Mouse (Mus musculus): ENCODE results near the gene Gpc6.

Gpc6 gene

DNA sequence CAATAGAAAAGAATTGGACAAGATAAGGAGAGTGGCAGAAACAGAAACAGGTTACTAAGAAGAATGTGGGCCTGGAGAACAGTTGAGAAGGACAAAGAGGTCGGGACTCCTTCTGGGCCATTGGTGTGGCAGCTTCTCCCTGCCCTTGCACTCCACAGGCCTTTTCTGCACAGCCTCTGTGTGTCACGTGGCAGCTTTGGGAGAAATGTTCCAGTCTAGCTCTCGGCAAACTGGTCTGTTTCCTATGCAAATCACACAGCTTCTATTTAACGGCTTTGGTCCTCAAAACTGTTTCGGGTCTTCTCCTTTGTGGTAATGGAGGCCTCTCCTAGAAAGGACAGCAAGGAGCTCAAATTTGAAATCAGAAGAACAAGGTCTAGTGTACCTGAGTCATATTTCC lies 871.5 kb downstream of the Gpc6 start:
- DNase-seq (ENCODE audit: low spot score): no peak

DNA sequence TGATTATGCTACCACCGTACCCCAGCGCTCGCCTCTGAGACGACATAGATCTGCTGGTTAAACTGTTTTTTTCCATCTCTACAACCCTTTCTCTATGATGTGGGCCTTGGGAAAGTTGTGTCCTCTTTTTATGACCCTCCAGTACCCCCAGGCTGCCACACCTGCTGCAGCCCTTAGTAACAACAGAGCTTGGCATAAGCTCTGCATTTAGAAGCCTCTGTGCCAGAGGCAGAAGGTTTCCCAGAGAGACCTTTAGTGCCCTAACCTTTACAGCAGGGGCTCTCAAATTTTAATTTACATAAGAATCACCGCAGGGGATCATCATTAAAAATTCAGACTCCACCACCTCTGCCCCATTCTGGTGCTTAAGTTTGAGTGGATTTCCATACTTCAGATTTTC lies 875.3 kb downstream of the Gpc6 start:
- no peak for DNase-seq (ENCODE audit: low spot score)

GRCm38 (mm10) chr14:117807846-117808245 lies 882.7 kb downstream of the Gpc6 start:
- DNase-seq (ENCODE audit: low spot score): no peak

- DNase-seq (ENCODE audit: low spot score): no peak
These were observed 883.2 kb downstream of the Gpc6 start for GRCm38 (mm10) chr14:117808326-117808725.

DNA sequence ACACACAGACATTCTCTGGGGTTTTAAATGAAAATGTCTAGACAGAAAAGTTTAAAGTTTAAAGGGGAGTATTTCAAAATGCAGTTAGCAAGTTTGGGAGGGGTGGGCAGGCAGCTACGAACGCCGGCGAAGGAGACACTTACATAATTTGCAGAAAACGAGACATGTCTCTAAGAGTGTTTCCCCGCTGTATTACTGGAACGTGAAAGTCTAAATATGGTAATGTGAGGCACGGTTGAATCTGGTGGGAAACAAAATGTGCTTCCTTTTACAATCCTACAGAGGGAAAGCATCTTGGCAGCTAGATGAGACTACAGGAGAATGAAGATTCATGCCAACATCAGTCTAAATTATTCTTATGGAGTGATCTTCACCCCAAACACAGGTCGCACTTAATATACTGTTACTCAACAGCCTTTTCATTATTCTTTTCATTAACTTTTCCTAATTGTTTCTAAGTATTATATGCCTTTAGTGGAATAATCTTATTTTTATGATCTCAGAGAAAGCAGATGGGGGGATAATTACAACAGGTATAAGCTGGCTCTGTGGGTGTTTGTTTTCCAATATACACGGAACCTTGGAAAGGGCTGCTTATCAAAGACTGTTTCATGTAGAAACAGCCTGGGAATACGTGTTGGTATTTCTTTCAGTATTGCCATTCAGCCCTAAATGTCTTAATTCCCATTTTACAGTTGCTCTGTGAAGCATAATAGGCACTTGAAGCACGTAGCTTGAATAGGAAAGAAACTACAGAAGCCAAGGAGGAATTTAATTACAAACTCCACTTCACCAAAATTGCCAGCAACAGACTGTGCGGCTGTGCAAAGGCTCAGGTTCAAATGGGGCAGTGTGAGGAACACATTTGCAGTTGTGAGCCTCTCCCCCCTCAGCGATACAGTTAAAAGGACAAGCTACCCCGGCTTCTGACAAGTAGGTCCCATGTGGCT lies 885.5 kb downstream of the Gpc6 start:
- DNase-seq (ENCODE audit: low spot score): no peak

DNA sequence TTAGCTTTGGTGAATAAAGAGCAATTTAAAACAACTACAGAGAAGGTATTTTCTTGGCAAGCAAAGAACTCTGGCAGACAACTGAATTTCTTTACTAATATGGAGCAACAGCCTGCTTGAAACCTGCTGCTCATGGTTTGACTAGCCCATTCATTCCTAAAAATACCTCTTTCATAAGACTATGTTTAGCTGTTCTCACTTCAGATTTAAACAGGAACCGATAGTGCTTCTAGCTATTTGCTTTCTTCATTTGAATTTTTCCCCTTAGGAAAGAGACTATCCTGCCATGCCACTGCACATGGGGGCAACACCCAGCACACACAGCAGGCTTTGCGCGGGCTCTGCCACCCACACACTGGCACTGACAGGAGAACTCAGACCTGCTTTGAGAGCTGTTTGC lies 888.4 kb downstream of the Gpc6 start:
- no peak for DNase-seq (ENCODE audit: low spot score)

DNA sequence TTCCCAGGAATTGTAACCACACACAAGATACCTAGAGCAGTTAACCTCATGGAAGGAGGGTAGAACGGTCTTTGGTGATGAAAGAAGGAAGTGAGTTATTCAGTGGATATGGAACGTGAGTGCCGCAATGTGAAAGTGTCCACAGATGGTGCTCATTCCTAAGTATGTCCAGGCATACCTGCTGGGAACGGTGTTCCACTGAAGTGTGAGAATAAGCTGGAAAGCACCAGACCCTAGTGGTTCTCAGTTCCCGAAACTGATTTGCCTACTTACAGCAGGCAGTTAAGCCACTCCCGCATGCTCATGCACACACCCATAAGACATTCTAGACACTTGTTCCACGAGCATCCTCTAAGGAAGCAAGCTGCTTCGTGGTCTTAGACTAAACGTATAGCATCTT lies 890.9 kb downstream of the Gpc6 start:
- no peak for DNase-seq (ENCODE audit: low spot score)

- DNase-seq (ENCODE audit: low spot score): no peak
These were observed 891.6 kb downstream of the Gpc6 start for GRCm38 (mm10) chr14:117816706-117817105.

DNA sequence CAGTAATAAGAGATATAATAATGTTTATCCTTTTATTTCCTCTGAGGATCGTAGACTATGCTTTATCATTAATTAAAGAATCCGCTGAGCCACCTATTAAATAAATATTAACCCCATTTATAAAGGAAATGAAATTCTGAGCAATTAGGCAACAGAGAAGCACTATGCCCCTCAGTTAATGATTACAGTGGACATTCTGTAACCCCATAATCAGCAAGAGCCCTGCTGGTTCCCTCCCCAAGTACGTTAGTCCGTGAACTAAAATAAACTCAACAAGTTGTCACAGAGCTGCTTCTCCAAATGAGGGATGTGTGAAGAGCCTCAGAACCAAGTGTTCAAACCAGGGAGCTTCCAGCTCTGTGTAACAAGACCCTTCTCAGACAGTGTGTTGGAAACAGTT lies 892.1 kb downstream of the Gpc6 start:
- no peak for DNase-seq (ENCODE audit: low spot score)

DNA sequence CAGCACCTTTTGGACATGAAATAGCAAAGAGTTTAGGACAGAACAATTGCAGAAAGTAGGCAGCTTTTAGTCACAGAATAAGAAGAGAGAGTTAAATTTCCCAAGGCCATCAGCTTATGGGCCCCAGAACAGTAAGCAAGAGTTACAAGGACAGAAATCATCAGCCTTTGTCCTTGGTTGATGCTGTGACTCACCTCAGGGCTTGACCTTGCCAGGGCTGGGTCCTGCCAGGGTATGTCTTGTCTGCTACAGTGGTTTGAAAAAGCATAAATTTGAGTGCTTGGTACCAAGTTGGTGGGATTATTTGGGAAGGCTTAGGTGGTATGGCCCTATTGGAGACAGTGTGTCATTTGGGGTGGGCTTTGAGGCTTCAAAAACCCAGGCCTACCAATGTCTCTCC lies 899.4 kb downstream of the Gpc6 start:
- DNase-seq (ENCODE audit: low spot score): peak; percentile 11

DNA sequence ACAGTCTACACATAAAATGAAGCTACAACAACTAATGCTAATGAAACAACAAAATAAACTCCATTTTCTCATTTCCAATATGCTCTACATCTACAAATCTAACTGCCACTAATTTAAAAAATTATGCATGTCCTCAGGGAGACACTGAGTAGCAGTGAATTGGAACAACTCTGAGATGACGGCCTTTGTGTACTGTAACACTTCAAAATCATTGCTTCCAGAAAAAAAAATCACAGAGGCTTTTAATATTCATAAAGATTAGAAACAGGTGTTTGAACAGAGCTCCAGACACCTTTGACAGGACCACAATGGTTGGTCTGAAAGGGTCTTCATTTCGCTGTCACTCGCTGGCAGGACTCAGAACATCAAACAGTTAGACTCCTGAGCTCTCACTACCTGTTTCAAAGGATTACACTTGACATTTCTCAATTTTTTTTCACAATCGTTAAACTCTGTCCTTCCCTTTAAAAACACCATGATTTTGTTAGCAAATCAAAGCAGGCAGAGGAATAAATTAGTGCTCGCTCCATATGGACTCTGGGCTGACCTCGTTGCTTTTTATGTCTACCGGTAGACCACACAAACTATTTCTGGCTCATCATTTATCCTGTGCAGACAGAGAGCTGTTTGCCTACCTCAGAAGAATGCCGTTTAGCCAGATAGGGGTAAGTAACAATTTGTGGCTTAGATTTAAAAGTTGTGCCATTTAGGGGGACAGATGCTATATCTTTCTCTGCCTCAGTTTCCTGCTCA lies 901.4 kb downstream of the Gpc6 start:
- no peak for DNase-seq (ENCODE audit: low spot score)

DNA sequence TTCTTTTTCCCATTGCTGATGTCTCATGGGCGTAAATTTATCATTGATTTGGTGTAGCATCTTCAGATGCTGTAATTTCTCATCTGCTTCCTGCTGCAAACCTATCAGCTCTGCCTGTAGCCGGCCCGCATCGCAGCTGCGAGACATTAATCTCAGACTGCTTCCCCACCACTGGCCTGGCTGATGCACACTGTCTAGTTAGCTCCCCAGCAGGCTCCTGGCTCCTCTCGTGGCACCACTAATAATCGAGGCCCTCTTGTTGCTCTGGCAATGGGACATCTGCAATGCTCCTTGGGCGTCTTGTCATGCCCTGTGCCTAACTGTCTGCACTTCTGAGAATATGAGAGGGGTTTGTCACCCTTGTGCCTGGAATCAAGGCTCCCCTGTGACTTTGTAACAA lies 906.2 kb downstream of the Gpc6 start:
- DNase-seq (ENCODE audit: low spot score): no peak

DNA sequence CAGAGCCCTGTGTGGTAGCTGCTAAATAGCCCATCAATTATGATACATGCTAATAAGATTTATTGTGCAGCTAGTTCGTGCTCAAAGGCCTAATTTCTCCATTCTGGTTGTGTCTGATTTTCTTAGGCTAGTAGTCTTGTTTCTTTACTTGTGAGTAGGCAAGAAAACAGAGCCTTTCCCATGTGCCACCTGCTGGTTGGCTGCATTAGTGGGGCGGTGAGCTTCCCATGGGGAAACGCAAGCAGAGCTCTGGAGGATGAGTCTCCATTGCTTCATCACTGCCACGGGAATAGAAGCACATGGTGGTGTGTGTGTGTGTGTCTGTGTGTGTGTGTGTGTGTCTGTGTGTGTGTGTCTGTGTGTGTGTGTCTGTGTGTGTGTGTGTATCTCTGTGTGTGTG lies 906.6 kb downstream of the Gpc6 start:
- DNase-seq (ENCODE audit: low spot score): no peak

DNA sequence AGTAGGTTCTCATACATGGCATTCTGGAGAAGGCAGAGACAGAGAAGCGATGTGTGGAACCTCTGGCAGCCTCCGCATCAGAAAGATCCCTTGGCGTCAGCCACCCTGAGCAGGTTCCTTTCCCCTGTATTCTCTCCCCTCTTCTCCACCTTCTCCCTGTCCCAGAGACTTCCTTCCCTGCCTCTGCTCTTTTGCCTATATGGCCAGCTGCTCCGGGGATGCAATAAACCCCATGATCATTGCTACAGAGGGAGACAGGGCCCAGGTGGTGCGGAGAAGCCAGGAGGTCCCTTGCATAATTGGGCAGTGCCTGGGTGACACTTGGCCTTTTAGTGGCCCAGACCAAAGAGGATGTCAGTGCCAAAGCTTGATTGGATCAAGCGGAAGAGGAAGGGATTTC lies 910.4 kb downstream of the Gpc6 start:
- no peak for DNase-seq (ENCODE audit: low spot score)

- no peak for DNase-seq (ENCODE audit: low spot score)
These were observed 911.9 kb downstream of the Gpc6 start for GRCm38 (mm10) chr14:117837021-117837420.

GRCm38 (mm10) chr14:117837715-117838114 lies 912.6 kb downstream of the Gpc6 start:
- no peak for DNase-seq (ENCODE audit: low spot score)

- no peak for DNase-seq (ENCODE audit: low spot score)
These were observed 916.1 kb downstream of the Gpc6 start for GRCm38 (mm10) chr14:117841211-117841610.

GRCm38 (mm10) chr14:117841797-117842553 lies 916.9 kb downstream of the Gpc6 start:
- DNase-seq (ENCODE audit: low spot score): no peak

DNA sequence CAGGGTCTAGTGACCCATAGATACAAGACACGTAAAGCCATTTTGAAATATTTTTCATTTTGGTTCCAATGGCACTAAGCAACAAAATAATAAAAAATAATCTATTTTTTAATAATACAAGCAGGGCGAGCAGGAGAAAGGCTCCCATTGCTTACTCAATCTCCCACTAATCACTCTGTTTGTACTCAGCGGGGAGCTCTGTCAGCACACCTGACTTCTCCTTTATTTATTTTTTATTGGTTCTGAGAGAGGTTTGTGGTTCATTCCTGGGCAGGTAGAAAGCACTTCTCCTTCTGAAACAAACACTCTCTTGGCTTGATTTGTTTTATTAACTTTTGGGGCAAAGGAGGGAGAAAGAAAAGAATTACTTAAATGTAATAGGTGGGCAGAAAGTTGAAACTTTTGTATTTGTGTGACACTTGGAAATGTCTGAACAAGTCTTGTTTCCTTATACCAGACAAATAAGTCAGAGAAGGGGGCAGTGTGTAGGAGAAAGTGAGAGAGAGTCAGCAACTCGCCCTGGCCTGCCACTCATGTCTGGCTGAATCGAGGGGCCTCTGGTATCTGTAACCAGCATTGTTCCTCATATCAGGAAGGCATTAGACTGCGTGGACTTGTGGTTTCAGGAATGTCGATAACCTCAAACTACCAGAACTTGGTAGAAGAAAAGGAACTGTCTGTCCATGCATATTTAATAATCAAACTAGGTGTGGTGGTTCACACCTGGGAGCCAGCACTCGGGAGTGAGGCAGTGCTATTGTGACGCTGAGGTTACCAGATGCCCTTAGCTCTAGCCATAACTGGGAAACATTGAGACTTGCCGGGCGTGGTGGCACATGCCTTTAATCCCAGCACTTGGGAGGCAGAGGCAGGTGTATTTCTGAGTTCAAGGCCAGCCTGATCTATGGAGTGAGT lies 924.7 kb downstream of the Gpc6 start:
- no peak for DNase-seq (ENCODE audit: low spot score)

- DNase-seq (ENCODE audit: low spot score): no peak
These were observed 927.2 kb downstream of the Gpc6 start for GRCm38 (mm10) chr14:117852266-117852665.

DNA sequence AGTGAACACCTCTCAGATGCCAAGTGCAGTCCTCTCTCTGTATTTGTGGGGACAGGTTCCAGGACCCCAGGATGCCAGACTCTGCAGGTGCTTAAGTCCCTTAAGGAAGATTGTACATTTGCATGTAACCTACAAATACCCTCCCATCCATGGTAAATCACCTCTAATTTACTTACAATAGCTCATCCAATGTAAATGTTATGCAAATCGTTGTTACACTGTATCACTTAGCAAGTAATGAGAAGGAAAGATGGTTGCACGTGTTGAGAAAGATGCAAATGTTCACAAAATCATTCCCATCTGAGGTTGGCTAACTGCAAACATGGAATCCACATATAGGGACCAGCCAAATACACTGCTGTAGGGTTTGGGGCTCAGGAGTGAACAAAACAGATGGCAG lies 927.7 kb downstream of the Gpc6 start:
- no peak for DNase-seq (ENCODE audit: low spot score)

Data from ovary, adult 18-20 months (tissue).